Mouse (Mus musculus) spleen, postnatal 4 days (tissue): Measurements from ENCODE around the gene Clasp2.
"Not testable (repeated sequence)": the region's sequence is repeated elsewhere in the genome, so short reads cannot be mapped to it uniquely, and the experiment has no call there.

ENCODE experiments used
- DNase-seq, 2 experiments: peaks; one replicate each; pipeline ENCODE4 v3.0.0; 2022; ENCODE audit warnings: low spot score in 2 of 2

Clasp2 gene

GRCm38 (mm10) chr9:113741108-113741636 is at the start of gene Clasp2:
Clasp2 (plus strand) TSS chr9:113741473.
- peak; percentile 74 to 87 for DNase-seq

GRCm38 (mm10) chr9:113701441-113702160 is 39.7 kb upstream of the Clasp2 start:
- DNase-seq: no peak

- DNase-seq: peak in 1 of 2 experiments; percentile 47
These were observed 35.2 kb upstream of the Clasp2 start for GRCm38 (mm10) chr9:113706108-113706507.

- DNase-seq: peak in 1 of 2 experiments; percentile 54
These were observed 34.4 kb upstream of the Clasp2 start for GRCm38 (mm10) chr9:113706841-113707240.

- peak; percentile 92 to 98 for DNase-seq
These were observed 33.6 kb upstream of the Clasp2 start, which contains the start of gene Pdcd6ip for GRCm38 (mm10) chr9:113707481-113708360. Pdcd6ip (minus strand) TSS chr9:113708259.

GRCm38 (mm10) chr9:113708361-113709280 is 32.7 kb upstream of the Clasp2 start:
- no peak for DNase-seq

- no peak for DNase-seq
These were observed 30.4 kb upstream of the Clasp2 start for GRCm38 (mm10) chr9:113710871-113711270.

GRCm38 (mm10) chr9:113719063-113719462 is 22.2 kb upstream of the Clasp2 start:
- DNase-seq: no peak

GRCm38 (mm10) chr9:113724646-113725045 is 16.6 kb upstream of the Clasp2 start:
- no peak for DNase-seq

- DNase-seq: not testable (repeated sequence)
These were observed 15.7 kb upstream of the Clasp2 start for GRCm38 (mm10) chr9:113725609-113726008.

- DNase-seq: no peak
These were observed 15.1 kb upstream of the Clasp2 start for GRCm38 (mm10) chr9:113726131-113726530.

- DNase-seq: no peak
These were observed 14.1 kb upstream of the Clasp2 start for GRCm38 (mm10) chr9:113726991-113727680.

GRCm38 (mm10) chr9:113731540-113731939 is 9.7 kb upstream of the Clasp2 start:
- DNase-seq: no peak

GRCm38 (mm10) chr9:113735920-113736319 is 5.4 kb upstream of the Clasp2 start:
- no peak for DNase-seq

GRCm38 (mm10) chr9:113738021-113738420 is 3.3 kb upstream of the Clasp2 start:
- DNase-seq: no peak

GRCm38 (mm10) chr9:113738941-113739340 is 2.3 kb upstream of the Clasp2 start:
- no peak for DNase-seq

- peak; percentile 57 to 84 for DNase-seq
These were observed 414 bp downstream of the Clasp2 start for GRCm38 (mm10) chr9:113741637-113742137.

GRCm38 (mm10) chr9:113742361-113742794 is 1.1 kb downstream of the Clasp2 start:
- DNase-seq: no peak

GRCm38 (mm10) chr9:113743291-113743690 is 2.0 kb downstream of the Clasp2 start:
- no peak for DNase-seq

- DNase-seq: no peak
These were observed 8.1 kb downstream of the Clasp2 start for GRCm38 (mm10) chr9:113749356-113749755.
